Mouse (Mus musculus): Measurements from ENCODE around the gene Atp6v0c. TPM values are rescaled to one million over a fixed set of nuclear protein-coding genes. Genes with fewer than 3 reads are reported as not detected.

Gene Atp6v0c
- polyA plus RNA-seq, 1 experiment from 2014 or later = 488 TPM

DNA sequence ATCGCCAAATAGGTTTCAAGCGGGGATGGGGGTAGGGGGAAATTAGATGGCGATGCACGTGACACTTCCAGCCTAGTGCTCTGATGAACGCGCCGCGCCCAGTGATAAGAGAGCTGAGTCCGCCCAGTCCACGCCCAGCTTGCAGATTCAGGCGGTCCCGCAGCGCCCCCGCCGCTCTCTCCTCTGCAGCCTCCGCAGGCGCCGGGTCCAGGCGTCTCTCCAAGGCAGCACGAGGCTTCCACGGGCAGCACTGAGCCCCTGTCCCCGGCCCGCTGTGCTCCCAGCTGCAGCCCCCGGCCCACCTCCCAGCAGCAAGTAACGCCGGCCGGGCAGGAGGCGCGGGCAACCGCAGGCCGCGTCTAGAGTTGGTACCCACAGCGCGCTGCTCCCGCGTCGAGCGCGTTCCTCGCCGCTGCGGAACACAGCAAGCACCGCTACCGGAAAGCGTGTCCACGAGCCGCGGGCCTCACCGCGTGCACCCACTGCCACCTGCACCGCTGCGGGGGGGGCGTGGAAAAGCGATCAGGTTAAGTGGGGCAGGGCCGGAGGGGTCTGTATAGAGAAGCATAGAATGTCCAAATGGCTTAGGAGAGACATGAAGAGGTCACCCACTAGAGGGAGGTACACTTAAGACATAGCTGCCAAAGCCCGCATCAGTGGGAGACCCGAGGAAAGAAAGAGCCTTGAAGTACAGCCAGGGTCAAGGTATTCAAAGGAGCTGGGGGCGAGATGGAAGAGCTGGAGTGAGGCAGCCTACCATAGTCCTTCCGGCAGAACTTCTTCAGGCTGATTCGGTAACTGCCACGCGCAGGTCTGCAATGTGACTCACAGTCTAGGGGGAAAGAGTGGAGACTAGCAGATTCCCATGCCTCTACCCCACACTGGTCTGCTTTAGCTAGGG is 37.2 kb upstream of the Atp6v0c start:
- Histone ChIP-seq H3K9ac (peak overlapping the region; percentile 70), H3K4me2 (peak overlapping the region; percentile 91), H3K4me3 (peak overlapping the region; percentile 71), H3K9me3 (no peaks in the 10 kb centered on the region), H3K27ac (peak overlapping the region; percentile 70), H3K36me3 (no peaks in the 10 kb centered on the region), H3K27me3 (no peaks in the 10 kb centered on the region; the same call in none of the 2 replicates), H3K4me1 (peaks cover 81% of the 10 kb centered on the region)
- WGBS = 6% methylated on average over 61 of the region's 62 CpGs
- ATAC-seq (ENCODE audit: insufficient number of reproducible peaks, low FRiP score, low TSS enrichment, low read depth) = no peak

DNA sequence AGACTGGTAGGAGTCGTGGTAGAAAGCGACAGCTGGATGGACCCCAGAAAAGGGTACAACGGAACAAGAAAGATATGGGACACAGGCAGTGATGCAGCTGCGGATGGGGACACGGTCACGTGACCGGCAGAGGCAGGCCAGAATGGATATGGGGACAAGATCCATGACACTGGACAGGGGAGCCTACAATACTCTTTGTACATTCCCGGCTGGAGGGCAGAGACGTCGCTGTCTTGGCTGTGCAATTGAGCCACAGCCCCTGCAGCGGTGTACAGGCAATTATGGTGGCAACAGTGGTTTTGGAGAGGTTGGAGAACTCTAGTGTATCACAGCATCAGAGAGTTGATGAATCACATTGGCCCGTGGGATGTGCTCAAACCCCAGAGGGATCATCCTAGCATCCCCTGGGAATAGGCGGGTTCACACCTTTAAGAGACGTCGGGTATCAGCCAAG is 36.4 kb upstream of the Atp6v0c start:
- peak overlapping the region; percentile 91 for H3K4me2 ChIP-seq
- no peaks in the 10 kb centered on the region; the same call in none of the 2 replicates for H3K27me3 ChIP-seq
- ATAC-seq (ENCODE audit: insufficient number of reproducible peaks, low FRiP score, low TSS enrichment, low read depth) = no peak
- peak overlapping the region; percentile 71 for H3K4me3 ChIP-seq
- peak overlapping the region; percentile 70 for H3K27ac ChIP-seq
- peaks cover 74% of the 10 kb centered on the region for H3K4me1 ChIP-seq
- 0 out of 2 replicates have a peak overlapping the region, but pooled peaks have one; percentile 71 for H3K9ac ChIP-seq
- no peaks in the 10 kb centered on the region for H3K9me3 ChIP-seq
- 10% methylated on average over 15 of the region's 15 CpGs for WGBS
- no peaks in the 10 kb centered on the region for H3K36me3 ChIP-seq

DNA sequence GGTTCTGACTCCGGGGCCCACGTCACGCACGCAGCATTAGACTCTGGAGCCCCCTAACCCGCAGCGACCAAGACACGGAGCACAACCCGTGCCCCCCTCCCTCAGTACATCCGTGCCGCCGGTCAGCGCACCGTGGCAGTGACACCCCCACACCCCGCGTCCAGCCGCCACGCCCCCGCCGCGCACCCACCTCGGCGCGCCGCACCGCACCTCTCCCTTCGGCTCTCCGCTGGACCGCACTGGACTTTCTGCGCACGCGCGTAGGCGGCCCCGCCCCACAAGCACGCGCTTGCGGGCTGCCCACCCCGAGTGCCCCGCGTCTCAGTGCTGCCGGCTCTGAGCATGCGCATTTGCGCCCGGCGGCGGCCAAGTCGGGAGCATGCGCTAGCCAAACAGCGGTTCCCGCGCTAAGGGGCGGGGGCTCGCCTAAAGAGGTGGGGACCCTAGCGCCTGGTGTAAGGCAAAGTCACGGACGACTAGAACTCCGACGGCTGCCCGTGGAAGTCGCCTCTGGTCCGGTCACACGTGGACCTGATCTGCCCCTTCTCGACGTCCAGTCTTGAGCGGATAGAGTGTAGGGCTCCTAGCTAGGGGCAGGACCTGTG is 35.9 kb upstream of the Atp6v0c start, which contains the start of gene Tbc1d24:
Gene Tbc1d24, minus strand, starts transcription at position 279 of the 605 bp plus-strand sequence.
- peak within 1 kb of the TSS; percentile 71 for H3K9ac ChIP-seq
- ATAC-seq (ENCODE audit: insufficient number of reproducible peaks, low FRiP score, low TSS enrichment, low read depth) = peak; percentile 56
- H3K27ac ChIP-seq = peak within 1 kb of the TSS; percentile 70
- peaks cover 68% of the 10 kb centered on the region for H3K4me1 ChIP-seq
- no peaks in the 10 kb centered on the region for H3K36me3 ChIP-seq
- H3K4me3 ChIP-seq = peak within 1 kb of the TSS; percentile 71
- H3K27me3 ChIP-seq = no peaks in the 10 kb centered on the region; the same call in none of the 2 replicates
- WGBS = 1% methylated on average over 61 of the region's 65 CpGs
- H3K9me3 ChIP-seq = no peaks in the 10 kb centered on the region
- peak within 1 kb of the TSS; percentile 91 for H3K4me2 ChIP-seq

DNA sequence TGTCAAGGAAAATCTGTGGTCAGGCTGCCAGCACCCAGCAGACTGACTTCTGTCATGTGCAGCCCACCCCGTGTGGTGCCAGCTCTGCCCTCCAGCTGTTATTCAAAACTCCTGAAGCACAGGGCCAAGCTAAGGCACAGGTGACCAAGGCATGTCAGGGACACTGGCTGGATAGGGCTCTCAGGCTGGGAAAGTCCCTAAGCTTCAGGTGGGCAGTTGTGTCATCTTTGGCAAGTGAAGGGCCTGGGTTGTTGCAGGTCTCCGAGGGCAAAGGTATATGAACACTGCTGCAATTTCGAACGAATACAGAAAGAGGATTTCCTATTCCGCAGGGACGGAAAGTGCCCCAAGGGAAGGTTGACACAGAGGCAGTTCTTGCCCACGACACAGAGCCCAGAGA is 35.3 kb upstream of the Atp6v0c start:
- Histone ChIP-seq H3K9ac (peak overlapping the region; percentile 71), H3K27ac (peak overlapping the region; percentile 54; the same call in 1 of the 2 replicates), H3K36me3 (no peaks in the 10 kb centered on the region), H3K27me3 (no peaks in the 10 kb centered on the region; the same call in none of the 2 replicates), H3K9me3 (no peaks in the 10 kb centered on the region), H3K4me1 (peaks cover 63% of the 10 kb centered on the region), H3K4me2 (peak overlapping the region; percentile 91), H3K4me3 (peak overlapping the region; percentile 71)
- ATAC-seq (ENCODE audit: insufficient number of reproducible peaks, low FRiP score, low TSS enrichment, low read depth) = no peak
- WGBS = 6% methylated on average over 7 of the region's 7 CpGs

DNA sequence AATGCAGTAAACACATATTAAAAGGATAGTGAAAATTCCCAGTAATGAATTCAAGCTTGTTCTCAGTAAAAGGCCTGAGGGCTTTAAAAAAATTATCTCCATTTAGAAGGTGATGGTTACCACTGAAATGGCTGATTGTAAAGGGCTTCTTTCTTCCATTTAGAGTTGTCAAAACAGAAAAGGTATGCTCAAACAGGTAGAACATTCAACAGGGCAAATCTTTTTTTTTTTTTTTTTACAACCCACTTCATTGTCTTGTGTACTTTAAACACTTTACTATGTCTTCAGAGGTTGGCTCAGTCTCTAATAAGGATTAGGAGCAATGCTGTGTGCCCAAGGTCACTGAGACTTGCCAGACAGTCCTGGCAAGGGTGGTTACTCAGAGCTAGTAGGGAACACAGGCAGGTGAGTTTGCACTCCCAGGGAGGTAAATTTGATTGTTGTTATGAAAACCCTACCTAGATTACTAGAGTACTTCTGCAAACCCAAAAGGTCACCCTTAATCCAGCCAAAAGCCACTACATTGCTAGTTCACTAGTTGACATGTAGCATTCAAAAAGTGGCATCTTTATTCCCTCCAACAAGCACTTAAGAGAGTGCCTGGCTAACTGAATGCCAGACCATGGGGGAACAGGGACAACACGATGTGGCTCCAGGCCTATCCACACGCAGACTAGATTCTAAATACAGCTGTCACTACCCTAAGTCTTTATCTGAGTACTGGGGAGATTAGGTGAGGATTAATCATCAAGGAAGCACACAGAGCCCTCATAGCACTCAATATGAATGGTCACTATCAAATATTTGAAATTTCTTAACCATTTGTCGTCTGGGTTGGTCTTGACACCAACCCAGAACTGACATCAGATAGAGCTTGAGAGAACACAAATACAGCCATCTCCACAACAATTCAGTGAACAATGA is 34.4 kb upstream of the Atp6v0c start:
- no peak overlapping the region for H3K27ac ChIP-seq
- no peaks in the 10 kb centered on the region for H3K36me3 ChIP-seq
- H3K4me2 ChIP-seq = peak overlapping the region; percentile 91
- H3K4me1 ChIP-seq = peaks cover 53% of the 10 kb centered on the region
- ATAC-seq (ENCODE audit: insufficient number of reproducible peaks, low FRiP score, low TSS enrichment, low read depth) = no peak
- no peaks in the 10 kb centered on the region for H3K9me3 ChIP-seq
- WGBS = 69% methylated on average over 3 of the region's 3 CpGs
- H3K9ac ChIP-seq = no peak overlapping the region
- H3K27me3 ChIP-seq = no peaks in the 10 kb centered on the region; the same call in none of the 2 replicates
- H3K4me3 ChIP-seq = peak overlapping the region; percentile 71

GRCm38 (mm10) chr17:24203068-24203467 is 33.6 kb upstream of the Atp6v0c start:
- H3K9ac ChIP-seq = no peak overlapping the region
- H3K4me1 ChIP-seq = peaks cover 45% of the 10 kb centered on the region
- no peaks in the 10 kb centered on the region for H3K36me3 ChIP-seq
- no peak overlapping the region for H3K4me3 ChIP-seq
- no peaks in the 10 kb centered on the region; the same call in none of the 2 replicates for H3K27me3 ChIP-seq
- no peak for ATAC-seq (ENCODE audit: insufficient number of reproducible peaks, low FRiP score, low TSS enrichment, low read depth)
- no peaks in the 10 kb centered on the region for H3K9me3 ChIP-seq
- whole genome bisulfite sequencing = 59% methylated on average over 4 of the region's 4 CpGs
- H3K4me2 ChIP-seq = no peak overlapping the region
- H3K27ac ChIP-seq = no peak overlapping the region

GRCm38 (mm10) chr17:24201092-24201491 is 31.6 kb upstream of the Atp6v0c start:
- H3K4me3 ChIP-seq = no peak overlapping the region
- no peak for ATAC-seq (ENCODE audit: insufficient number of reproducible peaks, low FRiP score, low TSS enrichment, low read depth)
- no peaks in the 10 kb centered on the region for H3K9me3 ChIP-seq
- 78% methylated on average over 4 of the region's 4 CpGs for WGBS
- H3K9ac ChIP-seq = no peak overlapping the region
- H3K36me3 ChIP-seq = no peaks in the 10 kb centered on the region
- H3K27me3 ChIP-seq = no peaks in the 10 kb centered on the region
- peaks cover 25% of the 10 kb centered on the region for H3K4me1 ChIP-seq
- H3K4me2 ChIP-seq = no peak overlapping the region
- no peak overlapping the region for H3K27ac ChIP-seq

- no peak for ATAC-seq (ENCODE audit: insufficient number of reproducible peaks, low FRiP score, low TSS enrichment, low read depth)
- Histone ChIP-seq H3K36me3 (no peaks in the 10 kb centered on the region), H3K4me1 (peaks cover 12% of the 10 kb centered on the region), H3K27ac (no peak overlapping the region), H3K9ac (no peak overlapping the region), H3K9me3 (no peaks in the 10 kb centered on the region), H3K4me3 (no peak overlapping the region), H3K4me2 (no peak overlapping the region), H3K27me3 (no peaks in the 10 kb centered on the region)
- WGBS = 63% methylated on average over 4 of the region's 4 CpGs
Measured at GRCm38 (mm10) chr17:24199741-24200140, 30.2 kb upstream of the Atp6v0c start.

GRCm38 (mm10) chr17:24199252-24199651 is 29.8 kb upstream of the Atp6v0c start:
- 95% methylated on average over 4 of the region's 4 CpGs for WGBS
- no peak overlapping the region for H3K4me2 ChIP-seq
- no peak overlapping the region for H3K4me3 ChIP-seq
- peaks cover 7% of the 10 kb centered on the region for H3K4me1 ChIP-seq
- ATAC-seq (ENCODE audit: insufficient number of reproducible peaks, low FRiP score, low TSS enrichment, low read depth) = no peak
- no peaks in the 10 kb centered on the region for H3K36me3 ChIP-seq
- H3K9me3 ChIP-seq = no peaks in the 10 kb centered on the region
- no peak overlapping the region for H3K27ac ChIP-seq
- H3K27me3 ChIP-seq = no peaks in the 10 kb centered on the region
- no peak overlapping the region for H3K9ac ChIP-seq

- no peak overlapping the region for H3K4me2 ChIP-seq
- no peaks in the 10 kb centered on the region for H3K9me3 ChIP-seq
- 66% methylated on average over 15 of the region's 15 CpGs for WGBS
- H3K4me1 ChIP-seq = no peaks in the 10 kb centered on the region
- H3K27me3 ChIP-seq = no peaks in the 10 kb centered on the region
- H3K27ac ChIP-seq = no peak overlapping the region
- no peak for ATAC-seq (ENCODE audit: insufficient number of reproducible peaks, low FRiP score, low TSS enrichment, low read depth)
- no peak overlapping the region for H3K4me3 ChIP-seq
- no peaks in the 10 kb centered on the region for H3K36me3 ChIP-seq
- H3K9ac ChIP-seq = no peak overlapping the region
Measured at GRCm38 (mm10) chr17:24197032-24197824, 27.7 kb upstream of the Atp6v0c start.

DNA sequence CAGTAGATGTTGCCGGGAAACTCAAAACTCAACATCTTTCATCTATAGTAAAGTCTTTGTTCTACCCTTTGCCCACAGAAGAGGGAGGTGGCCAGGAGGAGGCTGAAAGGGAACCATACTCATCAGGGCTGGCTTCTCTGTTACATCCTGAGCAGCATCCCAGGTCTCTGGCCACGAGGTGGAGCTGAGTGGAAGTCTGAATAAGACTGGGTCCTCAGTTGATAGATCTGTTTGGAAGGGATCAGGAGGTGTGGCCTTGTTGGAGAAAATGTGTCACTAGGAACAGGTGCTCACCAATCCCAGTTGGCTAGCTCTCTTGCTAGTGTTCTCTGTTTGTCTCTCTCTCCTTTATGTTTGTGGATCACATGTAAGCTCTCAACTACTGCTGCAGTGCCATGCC is 25.8 kb upstream of the Atp6v0c start:
- Histone ChIP-seq H3K9ac (no peak overlapping the region), H3K4me3 (no peak overlapping the region), H3K27ac (no peak overlapping the region), H3K4me2 (no peak overlapping the region), H3K9me3 (no peaks in the 10 kb centered on the region), H3K36me3 (no peaks in the 10 kb centered on the region), H3K4me1 (no peaks in the 10 kb centered on the region), H3K27me3 (no peaks in the 10 kb centered on the region)
- 67% methylated on average over 2 of the region's 2 CpGs for WGBS
- ATAC-seq (ENCODE audit: insufficient number of reproducible peaks, low FRiP score, low TSS enrichment, low read depth) = no peak

All from limb, embryonic 15.5 days (tissue).